Mouse (Mus musculus): Measurements from ENCODE around the gene Sgtb. TPM values are rescaled to one million over a fixed set of nuclear protein-coding genes. Genes with fewer than 3 reads are reported as not detected.

The Sgtb gene
- total RNA-seq, 1 experiment from 2014 or later: not detected

DNA sequence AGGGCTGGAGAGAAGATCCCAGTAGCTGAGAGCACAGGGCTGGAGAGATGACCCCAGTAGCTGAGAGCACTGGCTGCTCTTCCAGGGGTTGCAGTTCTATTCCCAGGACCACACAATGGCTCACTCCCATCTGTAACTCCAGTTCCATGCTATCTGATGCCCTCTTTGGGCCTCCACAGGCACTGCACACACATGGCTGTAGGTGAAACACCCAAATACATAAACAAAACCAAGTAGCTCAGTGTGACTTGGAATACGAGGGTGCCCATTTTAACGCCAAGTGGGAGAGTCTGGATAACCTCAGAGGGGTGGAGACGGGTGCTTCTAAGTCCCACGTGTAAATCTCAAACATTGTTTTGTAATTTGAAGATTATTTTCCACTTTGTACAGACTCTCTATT lies 9.1 kb upstream of the Sgtb start:
- no peak for ATAC-seq (replicated peaks in 1 of 2; ENCODE audit: insufficient read depth in 1 of 2, low FRiP score in 2 of 2, low TSS enrichment in 1 of 2, low read depth in 1 of 2, poor library complexity in 2 of 2, severe bottlenecking in 2 of 2)

DNA sequence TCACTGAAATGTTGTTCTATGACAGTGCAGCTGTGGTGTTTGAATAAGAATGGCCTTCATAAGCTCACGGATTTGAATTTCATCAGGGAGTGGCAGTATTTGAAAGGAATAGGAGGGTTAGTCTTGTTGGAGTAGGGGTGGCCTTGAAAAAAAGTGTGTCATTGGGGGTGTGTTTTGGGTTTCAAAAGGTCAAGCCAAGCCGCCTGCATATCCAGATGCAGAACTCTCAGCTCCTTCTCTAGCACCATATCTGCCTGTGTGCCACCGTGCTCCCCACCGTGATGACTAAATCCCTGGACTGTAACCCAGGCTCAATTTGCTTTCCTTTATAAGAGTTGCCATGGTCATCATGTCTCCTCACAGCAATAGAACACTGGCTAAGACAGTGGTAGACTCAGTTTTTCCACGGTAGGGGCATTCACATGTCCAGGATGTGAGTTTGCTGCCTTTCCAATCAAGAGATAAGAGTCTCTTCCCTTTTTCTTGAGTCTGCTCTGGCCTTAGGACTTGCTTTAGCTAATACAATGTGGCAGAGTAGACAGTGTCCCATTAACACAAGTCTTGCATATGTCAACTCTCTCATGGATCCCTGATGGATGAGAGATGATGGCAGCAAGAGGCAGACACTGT lies 7.8 kb upstream of the Sgtb start:
- ATAC-seq (replicated peaks in 1 of 2; ENCODE audit: insufficient read depth in 1 of 2, low FRiP score in 2 of 2, low TSS enrichment in 1 of 2, low read depth in 1 of 2, poor library complexity in 2 of 2, severe bottlenecking in 2 of 2): no peak

DNA sequence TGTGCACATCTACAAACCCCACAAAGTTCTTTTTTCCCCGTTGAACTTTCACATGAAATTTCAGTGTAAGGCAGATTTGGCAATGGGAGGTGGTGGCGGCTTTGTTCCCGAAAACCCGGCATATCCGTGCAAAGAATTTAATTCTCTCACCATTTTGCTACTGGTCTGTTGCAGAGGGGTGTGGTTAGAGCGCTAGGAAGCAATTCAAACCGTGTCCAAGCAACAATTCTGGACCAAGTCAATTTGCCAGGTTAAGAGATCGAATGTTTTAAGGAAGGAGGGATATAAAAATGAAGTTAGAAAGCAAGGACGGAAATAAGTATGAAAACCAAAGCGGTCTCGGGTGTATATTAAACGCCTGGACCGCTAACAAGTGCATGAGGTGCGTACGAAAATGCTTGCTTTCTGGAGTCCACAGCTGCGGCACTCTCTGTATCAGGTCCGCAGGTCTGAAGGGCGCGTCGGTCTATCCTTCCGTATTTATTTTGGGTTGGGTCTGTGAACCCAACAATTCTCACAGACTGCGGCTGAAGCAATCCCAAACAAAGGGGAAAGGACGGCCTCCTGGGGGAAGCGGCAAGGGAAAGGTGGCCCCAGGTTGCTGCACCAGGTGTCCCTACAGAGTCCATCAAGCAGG lies 772 bp upstream of the Sgtb start:
- ATAC-seq (replicated peaks in 1 of 2; ENCODE audit: insufficient read depth in 1 of 2, low FRiP score in 2 of 2, low TSS enrichment in 1 of 2, low read depth in 1 of 2, poor library complexity in 2 of 2, severe bottlenecking in 2 of 2): peak in 1 of 2 experiments; percentile 54; a peak in 2 of 4 replicates

DNA sequence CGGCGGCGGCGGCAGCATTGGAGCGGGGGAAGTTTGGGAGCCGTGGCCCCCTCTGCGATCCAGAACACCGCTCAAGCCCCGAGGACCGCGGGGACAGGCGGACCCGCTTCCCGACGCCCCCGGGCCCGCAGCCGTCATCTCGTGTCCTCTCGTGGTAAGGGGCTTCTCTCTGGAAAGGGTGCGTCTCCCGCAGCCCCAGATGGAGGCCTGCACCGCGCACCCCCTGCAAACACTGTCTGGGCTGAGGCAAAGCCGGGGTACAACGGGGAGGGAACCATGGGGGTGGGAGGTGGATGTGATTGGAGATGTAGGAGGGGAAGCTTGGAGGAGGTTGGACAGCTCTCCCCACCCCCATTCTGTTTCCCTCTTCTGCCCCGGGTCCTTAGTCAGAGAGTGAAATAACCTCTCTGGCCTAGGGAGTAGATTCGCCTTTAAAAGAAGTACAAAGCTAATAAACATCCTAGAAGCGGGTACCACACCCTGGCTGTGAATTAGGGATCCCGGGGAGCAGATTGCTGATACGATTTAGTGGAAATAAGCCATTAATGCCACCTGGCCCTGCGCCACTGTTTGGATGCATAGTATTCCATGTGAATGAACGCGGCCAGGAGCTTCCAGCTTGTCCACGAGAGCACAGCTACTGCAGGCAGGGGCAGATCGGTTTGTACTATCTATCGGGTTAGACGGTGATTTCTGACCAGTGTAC lies 428 bp downstream of the Sgtb start:
- ATAC-seq (replicated peaks in 1 of 2; ENCODE audit: insufficient read depth in 1 of 2, low FRiP score in 2 of 2, low TSS enrichment in 1 of 2, low read depth in 1 of 2, poor library complexity in 2 of 2, severe bottlenecking in 2 of 2): peak in 1 of 2 experiments; percentile 11; a peak in 1 of 4 replicates

DNA sequence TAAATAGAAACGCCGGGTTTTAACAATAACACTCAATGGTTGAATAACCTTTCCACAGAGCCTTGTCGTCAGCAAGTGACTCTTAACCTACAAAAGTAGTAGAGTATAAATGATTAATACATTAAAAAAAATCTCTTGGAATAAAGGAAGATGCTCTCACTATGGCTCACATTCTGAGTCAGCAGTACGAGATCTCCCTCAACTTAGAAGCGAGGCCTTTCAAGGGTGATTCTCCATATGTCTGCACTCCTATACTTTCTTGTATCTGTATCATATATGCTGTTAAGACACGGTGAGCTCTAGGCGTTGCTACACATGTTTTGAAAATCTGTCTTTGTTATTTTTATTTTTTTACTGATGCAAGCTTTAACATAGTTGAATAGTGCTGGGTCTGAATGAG lies 985 bp downstream of the Sgtb start:
- ATAC-seq (replicated peaks in 1 of 2; ENCODE audit: insufficient read depth in 1 of 2, low FRiP score in 2 of 2, low TSS enrichment in 1 of 2, low read depth in 1 of 2, poor library complexity in 2 of 2, severe bottlenecking in 2 of 2): no peak

DNA sequence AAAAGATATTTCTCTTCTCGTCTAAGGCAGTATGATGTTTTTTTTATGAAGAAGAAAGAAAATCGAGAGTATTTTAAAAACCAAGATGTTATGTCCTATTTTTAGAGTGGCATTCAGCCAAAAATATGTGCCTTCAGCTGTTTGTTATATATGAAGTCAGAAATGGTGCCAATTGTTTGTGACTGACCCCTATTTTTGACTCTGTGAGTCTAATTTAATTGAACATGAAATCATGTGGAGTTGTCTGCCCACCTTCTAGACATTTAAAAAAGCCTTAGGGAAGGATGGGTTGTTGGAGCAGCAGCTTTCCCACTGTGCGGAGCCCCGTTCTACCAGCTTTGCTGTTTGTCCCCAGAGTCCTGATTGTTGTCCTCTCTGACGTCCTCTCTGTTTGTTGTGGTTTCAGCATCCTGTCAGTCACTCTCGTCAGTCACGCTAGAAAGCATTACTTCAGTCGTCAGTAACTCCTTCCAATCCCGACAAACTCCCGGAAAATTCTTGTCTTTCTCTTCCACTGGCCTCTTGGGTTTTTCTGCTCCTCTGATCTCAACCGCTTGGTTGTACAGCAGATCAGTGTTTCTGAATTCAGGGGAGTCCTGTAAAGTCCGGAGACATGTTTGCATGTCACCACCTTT lies 2.8 kb downstream of the Sgtb start:
- ATAC-seq (replicated peaks in 1 of 2; ENCODE audit: insufficient read depth in 1 of 2, low FRiP score in 2 of 2, low TSS enrichment in 1 of 2, low read depth in 1 of 2, poor library complexity in 2 of 2, severe bottlenecking in 2 of 2): no peak

DNA sequence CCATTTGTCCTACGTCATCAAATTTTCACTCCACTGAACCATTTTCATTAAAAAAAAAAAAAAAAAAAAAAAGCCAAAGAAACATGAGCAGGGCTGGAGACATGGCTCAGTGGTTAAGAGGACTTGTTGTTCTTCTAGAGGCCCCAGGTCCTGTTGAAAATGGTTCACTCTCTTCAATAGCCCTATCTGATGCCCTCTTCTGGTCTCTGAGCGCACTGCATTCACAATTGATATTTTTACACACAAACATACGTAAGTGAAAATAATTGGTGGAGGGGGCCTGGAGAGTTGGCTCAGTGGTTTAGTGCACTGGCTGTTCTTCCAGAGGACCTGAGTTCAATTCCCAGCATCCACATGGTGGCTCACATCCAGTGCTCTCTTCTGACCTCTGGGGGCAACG lies 4.2 kb downstream of the Sgtb start:
- ATAC-seq (replicated peaks in 1 of 2; ENCODE audit: insufficient read depth in 1 of 2, low FRiP score in 2 of 2, low TSS enrichment in 1 of 2, low read depth in 1 of 2, poor library complexity in 2 of 2, severe bottlenecking in 2 of 2): no peak

DNA sequence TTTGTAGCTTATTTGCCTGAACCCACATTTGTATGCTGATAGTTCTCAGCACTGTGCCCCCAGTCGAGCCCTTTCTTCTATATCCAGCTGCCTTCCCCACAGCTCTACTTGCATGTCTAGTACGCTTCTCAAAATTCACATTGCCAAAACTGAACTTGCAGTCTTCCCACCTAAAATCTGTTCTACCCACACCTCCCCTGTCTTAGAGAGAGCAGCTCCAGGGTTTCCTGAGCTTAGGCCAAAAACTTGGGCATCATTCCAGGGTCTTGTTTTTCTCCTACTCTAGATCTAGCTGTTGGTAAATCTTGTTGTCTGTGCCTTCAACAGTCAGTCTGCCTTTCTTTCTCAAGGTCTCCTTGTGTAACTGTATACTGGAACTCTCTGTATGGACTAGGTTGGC lies 5.3 kb downstream of the Sgtb start:
- no peak for ATAC-seq (replicated peaks in 1 of 2; ENCODE audit: insufficient read depth in 1 of 2, low FRiP score in 2 of 2, low TSS enrichment in 1 of 2, low read depth in 1 of 2, poor library complexity in 2 of 2, severe bottlenecking in 2 of 2)

DNA sequence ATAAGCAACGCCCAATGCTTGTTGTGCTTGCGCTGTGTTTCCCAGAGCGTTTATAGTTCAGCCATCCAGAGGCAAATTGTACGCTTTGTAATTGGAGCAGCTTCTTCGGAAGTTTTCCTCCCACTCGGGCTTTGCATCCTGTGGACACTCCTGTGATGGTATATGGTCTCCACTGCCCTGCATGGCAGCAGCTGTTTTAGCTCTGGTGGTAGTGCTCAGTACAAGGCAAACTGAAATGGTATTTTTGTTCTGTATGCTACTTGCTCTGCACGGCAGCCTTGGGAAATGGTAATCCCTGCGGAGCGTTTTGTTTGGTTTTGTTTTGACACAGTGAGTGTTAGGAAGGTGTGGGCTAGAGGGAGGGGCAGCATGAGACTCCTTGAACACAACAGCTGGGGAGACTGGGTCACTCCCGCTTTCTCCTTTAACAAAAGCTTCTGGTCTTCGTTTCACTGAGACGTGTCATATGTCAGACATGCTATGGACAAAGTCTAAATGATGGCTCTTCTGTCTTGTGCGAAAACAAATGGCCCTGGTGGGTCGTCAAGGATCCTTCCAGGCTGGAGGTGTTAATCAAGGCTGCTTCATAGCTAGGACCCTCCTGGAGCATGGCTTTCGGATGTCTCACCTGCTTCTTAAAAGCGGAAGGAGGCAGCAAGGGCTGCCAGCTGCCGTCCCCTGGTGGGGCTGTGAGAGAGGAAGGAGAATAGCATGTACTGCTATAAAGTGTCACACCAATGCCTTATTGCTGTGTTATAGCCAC lies 12.7 kb downstream of the Sgtb start:
- no peak for ATAC-seq (replicated peaks in 1 of 2; ENCODE audit: insufficient read depth in 1 of 2, low FRiP score in 2 of 2, low TSS enrichment in 1 of 2, low read depth in 1 of 2, poor library complexity in 2 of 2, severe bottlenecking in 2 of 2)

DNA sequence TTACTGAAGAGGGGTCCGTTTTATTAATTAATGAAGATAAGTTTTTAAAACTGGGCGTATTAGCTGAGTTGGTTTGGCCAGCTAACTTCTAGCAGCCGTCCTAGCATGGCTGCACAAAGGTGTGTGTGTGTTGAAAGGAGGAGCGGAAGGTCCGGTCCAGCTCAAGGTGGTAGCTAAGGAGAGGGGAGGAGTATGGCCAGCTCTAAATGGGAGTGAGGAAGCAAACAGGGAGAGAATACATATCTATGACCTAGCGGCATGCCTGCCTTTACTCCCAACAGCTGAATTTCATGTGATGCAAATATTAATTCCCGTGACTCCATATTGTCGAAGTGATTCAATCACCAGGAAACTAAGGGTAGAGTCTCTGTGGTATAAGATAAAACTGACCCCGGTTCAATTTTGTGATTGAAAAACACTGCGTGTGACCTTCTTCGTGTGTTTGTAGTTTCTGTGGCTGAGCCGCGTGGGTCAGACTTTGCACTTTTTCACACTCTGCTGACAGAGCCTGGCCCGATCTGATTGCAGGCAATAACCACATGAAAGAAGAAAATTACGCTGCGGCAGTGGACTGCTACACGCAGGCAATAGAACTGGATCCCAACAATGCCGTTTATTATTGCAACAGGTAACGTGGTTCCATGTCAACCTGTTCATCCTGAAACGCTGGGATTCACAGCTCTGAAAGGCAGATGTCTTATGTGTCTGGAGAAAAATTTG lies 14.3 kb downstream of the Sgtb start:
- ATAC-seq (replicated peaks in 1 of 2; ENCODE audit: insufficient read depth in 1 of 2, low FRiP score in 2 of 2, low TSS enrichment in 1 of 2, low read depth in 1 of 2, poor library complexity in 2 of 2, severe bottlenecking in 2 of 2): no peak

DNA sequence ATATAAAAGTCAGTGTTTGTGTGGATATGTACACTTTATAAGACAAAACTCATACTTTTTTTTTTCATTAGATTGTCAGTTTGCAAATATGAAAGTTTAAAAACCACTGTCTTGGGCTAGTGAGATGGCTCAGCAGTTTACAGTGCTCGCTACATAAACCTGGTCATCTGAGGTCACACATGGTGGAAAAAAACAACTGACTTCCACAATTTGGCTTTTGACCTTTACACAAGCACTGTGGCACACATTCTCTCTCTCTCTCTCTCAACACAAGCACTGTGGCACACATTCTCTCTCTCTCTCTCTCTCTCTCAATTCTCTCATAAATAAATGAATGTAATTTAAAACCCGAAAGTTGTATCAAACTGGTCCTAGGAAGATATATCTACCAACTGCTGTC lies 23.0 kb downstream of the Sgtb start:
- ATAC-seq (replicated peaks in 1 of 2; ENCODE audit: insufficient read depth in 1 of 2, low FRiP score in 2 of 2, low TSS enrichment in 1 of 2, low read depth in 1 of 2, poor library complexity in 2 of 2, severe bottlenecking in 2 of 2): no peak

DNA sequence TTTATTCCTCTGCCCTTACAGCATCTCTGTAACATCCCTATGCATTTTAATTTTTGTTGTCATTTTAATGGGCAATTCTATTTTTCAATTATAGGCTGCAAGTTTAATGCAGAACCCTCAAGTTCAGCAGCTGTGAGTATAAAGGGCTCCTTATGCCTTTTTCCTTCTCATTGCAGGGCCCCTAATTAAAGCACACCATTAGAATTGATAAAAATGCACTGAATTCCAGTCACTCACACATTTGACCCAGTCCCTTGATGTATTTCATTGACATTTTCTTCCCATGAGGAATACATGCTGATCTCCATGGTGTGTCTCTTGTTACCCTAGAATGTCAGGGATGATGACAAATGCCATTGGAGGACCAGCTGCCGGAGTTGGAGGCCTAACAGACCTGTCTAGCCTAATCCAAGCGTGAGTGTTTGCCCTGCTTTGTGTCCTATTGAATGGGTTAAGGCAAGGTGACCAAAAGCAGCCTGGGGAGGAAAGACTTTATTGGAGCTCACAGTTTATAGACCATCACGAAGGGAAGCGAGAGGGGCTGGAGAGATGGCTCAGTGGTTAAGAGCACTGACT lies 25.1 kb downstream of the Sgtb start:
- no peak for ATAC-seq (replicated peaks in 1 of 2; ENCODE audit: insufficient read depth in 1 of 2, low FRiP score in 2 of 2, low TSS enrichment in 1 of 2, low read depth in 1 of 2, poor library complexity in 2 of 2, severe bottlenecking in 2 of 2)

DNA sequence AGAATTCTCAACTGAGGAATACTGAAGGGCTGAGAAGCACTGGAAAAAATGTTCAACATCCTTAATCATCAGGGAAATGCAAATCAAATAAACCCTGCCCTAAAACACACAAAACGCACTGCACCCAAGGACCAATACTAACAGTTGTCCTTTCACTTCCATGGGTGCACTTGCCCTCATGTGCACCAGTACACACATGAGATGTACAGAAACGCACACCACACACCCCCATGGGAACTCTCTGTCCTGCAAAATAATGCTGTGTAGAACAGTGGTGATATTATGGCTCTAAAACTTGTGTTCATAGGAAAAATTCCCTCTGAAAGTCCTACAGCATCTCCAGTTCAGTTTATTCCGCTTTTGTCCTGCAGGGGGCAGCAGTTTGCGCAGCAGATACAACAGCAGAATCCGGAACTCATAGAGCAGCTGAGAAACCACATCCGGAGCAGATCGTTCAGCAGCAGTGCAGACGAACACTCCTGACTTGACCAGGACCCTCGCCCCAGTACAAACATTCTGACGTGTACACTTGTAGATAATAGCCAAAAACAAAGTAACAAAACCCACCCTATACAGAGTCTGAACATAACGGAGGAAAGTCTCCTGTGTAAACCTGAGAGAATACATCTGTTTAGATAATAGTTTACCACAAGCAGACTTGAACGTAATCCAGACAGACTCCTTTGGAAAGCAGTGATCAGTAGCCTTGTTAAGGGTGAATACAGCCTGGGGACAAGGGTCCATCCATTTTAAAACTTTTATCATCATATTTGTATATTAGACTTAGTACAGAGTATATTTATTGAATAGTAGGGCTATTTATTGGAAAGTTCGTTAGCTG lies 30.0 kb downstream of the Sgtb start:
- ATAC-seq (replicated peaks in 1 of 2; ENCODE audit: insufficient read depth in 1 of 2, low FRiP score in 2 of 2, low TSS enrichment in 1 of 2, low read depth in 1 of 2, poor library complexity in 2 of 2, severe bottlenecking in 2 of 2): peak; percentile 95 to 98

DNA sequence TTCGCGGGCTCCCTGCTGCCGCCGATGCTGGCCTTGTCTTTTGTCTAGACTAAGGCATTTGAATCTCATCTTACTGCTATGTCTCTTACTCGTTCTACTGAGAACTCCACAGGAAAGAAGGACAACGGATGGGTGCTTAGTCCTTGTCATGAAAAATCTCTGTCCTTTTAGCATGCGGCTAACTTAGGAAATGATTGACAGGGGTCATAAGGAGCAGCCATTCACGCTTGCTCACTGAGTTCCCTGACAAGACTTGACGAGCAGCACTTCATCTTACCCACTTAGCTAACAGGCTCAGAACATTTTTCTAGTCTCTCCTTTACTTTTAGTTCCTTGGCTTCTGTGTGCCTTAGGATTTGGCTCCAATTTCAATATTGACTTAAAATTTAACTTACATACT lies 35.3 kb downstream of the Sgtb start:
- ATAC-seq (replicated peaks in 1 of 2; ENCODE audit: insufficient read depth in 1 of 2, low FRiP score in 2 of 2, low TSS enrichment in 1 of 2, low read depth in 1 of 2, poor library complexity in 2 of 2, severe bottlenecking in 2 of 2): no peak

DNA sequence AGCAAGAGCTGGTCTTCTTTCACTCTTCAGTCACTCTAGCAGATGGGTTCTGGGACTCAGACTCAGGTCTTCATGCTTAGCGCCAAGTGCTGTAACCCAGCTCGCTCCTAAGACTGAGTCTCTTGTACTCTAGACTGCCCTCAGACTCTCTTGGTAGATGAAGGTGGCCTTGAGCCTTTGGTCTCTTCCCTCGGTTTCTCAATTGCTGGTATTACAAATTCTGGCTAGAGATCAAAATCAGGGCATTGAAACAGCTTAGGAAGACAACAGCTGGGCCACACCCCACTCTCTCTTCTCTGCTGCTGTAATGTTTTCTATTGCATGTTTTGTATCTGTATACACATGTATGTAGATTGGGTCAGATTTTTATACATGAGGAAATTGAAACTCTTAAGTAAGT lies 36.1 kb downstream of the Sgtb start:
- no peak for ATAC-seq (replicated peaks in 1 of 2; ENCODE audit: insufficient read depth in 1 of 2, low FRiP score in 2 of 2, low TSS enrichment in 1 of 2, low read depth in 1 of 2, poor library complexity in 2 of 2, severe bottlenecking in 2 of 2)

DNA sequence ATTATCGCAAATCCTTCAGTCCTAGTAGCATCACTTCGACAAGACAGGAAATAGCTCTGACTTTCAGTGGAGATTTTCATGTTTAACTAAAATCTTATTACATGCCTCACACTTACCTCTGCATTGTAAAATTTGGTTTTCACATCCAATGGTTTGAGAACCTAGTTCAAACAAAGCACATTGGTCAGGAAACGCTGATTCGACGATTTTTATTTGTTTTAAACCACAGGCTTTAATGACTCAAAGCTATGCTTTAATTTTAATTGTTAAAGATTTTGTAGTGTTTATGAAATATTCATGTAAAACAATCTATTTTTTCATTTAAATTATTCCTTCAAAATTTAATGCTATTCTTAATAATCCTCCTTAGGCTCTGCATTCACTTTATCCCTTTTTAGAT lies 44.6 kb downstream of the Sgtb start:
- ATAC-seq (replicated peaks in 1 of 2; ENCODE audit: insufficient read depth in 1 of 2, low FRiP score in 2 of 2, low TSS enrichment in 1 of 2, low read depth in 1 of 2, poor library complexity in 2 of 2, severe bottlenecking in 2 of 2): no peak

Measured in hematopoietic stem cell, adult 5-6 weeks (primary cell).